Mouse (Mus musculus) cerebellum, adult 2 months (tissue): ENCODE results near the gene Frmd8. TPM values are rescaled to one million over a fixed set of nuclear protein-coding genes. Genes with fewer than 3 reads are reported as not detected.

ENCODE experiments used
- DNase-seq, 2 experiments: peaks; one replicate each; pipeline ENCODE4 v3.0.0; 2021
- H3K27ac ChIP-seq: fragments of 200-500 bp; 2 replicates; pipeline ENCODE4 v1.5.1; 2012; ENCODE audit warnings: low read length, control low read depth, inconsistent platforms; ENCODE audit not compliant: insufficient read depth
- H3K27me3 ChIP-seq: fragments of 200-500 bp; 2 replicates; pipeline ENCODE4 v1.6.1; 2012; ENCODE audit warnings: inconsistent platforms, mild to moderate bottlenecking, low read length, moderate library complexity; ENCODE audit not compliant: control insufficient read depth, insufficient read depth
- H3K4me1 ChIP-seq: fragments of 200-500 bp; 2 replicates; pipeline ENCODE4 v1.6.1; 2011; ENCODE audit warnings: low read length; ENCODE audit not compliant: control insufficient read depth, insufficient read depth
- H3K4me3 ChIP-seq: fragments of 200-500 bp; replicated peaks from 2 replicates; pipeline ENCODE3; 2011; ENCODE audit warnings: mild to moderate bottlenecking, low read depth, low read length, control low read depth; ENCODE audit not compliant: insufficient read depth
- CTCF ChIP-seq: fragments of 200-500 bp; IDR thresholded peaks from 2 replicates; pipeline ENCODE4 v1.5.1; 2011; ENCODE audit warnings: low read depth, mild to moderate bottlenecking, control low read depth, low read length, moderate library complexity, borderline replicate concordance; ENCODE audit not compliant: insufficient read depth
- POLR2A ChIP-seq: fragments of 200-500 bp; IDR thresholded peaks from 2 replicates; pipeline ENCODE4 v1.6.1; 2011; ENCODE audit warnings: low read length, control low read depth, borderline replicate concordance; ENCODE audit not compliant: insufficient read depth
- WGBS: fragments of 180-500 bp; shearing (Covaris S2); methylation state at CpG from one replicate; pipeline ENCODE4 v1.1.7; 2018; 5-methylcytosine and 5-hydroxymethylcytosine counted together
- polyA plus RNA-seq: library from polyadenylated mRNA; depleted of rRNA; stranded (reverse); fragments of >200 nt; gene quantifications from 2 replicates; pipeline ENCODE4 v1.2.3, GENCODE M21; 2012

Frmd8 gene
- polyA plus RNA-seq, 1 experiment = 28.3 TPM

- no peak for TF ChIP-seq POLR2A
- TF ChIP-seq CTCF = no peak
- H3K4me3 ChIP-seq = no peak overlapping the region
- no peak for DNase-seq
- H3K4me1 ChIP-seq = peaks cover 4% of the 10 kb centered on the region; the same call in 1 of the 2 replicates
- H3K27ac ChIP-seq = no peak overlapping the region
- 93% methylated on average over 10 of the region's 10 CpGs for WGBS
- H3K27me3 ChIP-seq = no peaks in the 10 kb centered on the region
Measured at GRCm38 (mm10) chr19:5833287-5834100, 41.6 kb downstream of the Frmd8 start.

GRCm38 (mm10) chr19:5832326-5832725, 42.7 kb downstream of the Frmd8 start:
- 75% methylated on average over 6 of the region's 6 CpGs for WGBS
- peaks cover 4% of the 10 kb centered on the region; the same call in 1 of the 2 replicates for H3K4me1 ChIP-seq

GRCm38 (mm10) chr19:5831958-5832320, 43.1 kb downstream of the Frmd8 start:
- Histone ChIP-seq H3K27ac (no peak overlapping the region), H3K27me3 (no peaks in the 10 kb centered on the region), H3K4me3 (no peak overlapping the region), H3K4me1 (peaks cover 4% of the 10 kb centered on the region; the same call in 1 of the 2 replicates)
- WGBS = 79% methylated on average over 4 of the region's 4 CpGs
- DNase-seq = no peak
- TF ChIP-seq POLR2A (no peak), CTCF (no peak)

More at GRCm38 (mm10) chr19:5832326-5832725, 42.7 kb downstream of the Frmd8 start:
- Histone ChIP-seq H3K27ac (no peak overlapping the region), H3K27me3 (no peaks in the 10 kb centered on the region), H3K4me3 (no peak overlapping the region)
- no peak for DNase-seq
- TF ChIP-seq POLR2A (no peak), CTCF (no peak)

GRCm38 (mm10) chr19:5831224-5831957, 43.7 kb downstream of the Frmd8 start:
- peaks cover 4% of the 10 kb centered on the region; the same call in 1 of the 2 replicates for H3K4me1 ChIP-seq
- no peak overlapping the region for H3K4me3 ChIP-seq
- TF ChIP-seq CTCF (no peak), POLR2A (no peak)
- no peaks in the 10 kb centered on the region for H3K27me3 ChIP-seq
- no peak for DNase-seq
- no peak overlapping the region for H3K27ac ChIP-seq
- WGBS = 77% methylated on average over 11 of the region's 11 CpGs

GRCm38 (mm10) chr19:5830776-5831175, 44.3 kb downstream of the Frmd8 start:
- no peak overlapping the region for H3K27ac ChIP-seq
- H3K4me3 ChIP-seq = no peak overlapping the region
- TF ChIP-seq CTCF = no peak
- TF ChIP-seq POLR2A = no peak
- no peak for DNase-seq
- H3K4me1 ChIP-seq = peaks cover 4% of the 10 kb centered on the region; the same call in 1 of the 2 replicates
- 93% methylated on average over 7 of the region's 7 CpGs for WGBS
- H3K27me3 ChIP-seq = no peaks in the 10 kb centered on the region

GRCm38 (mm10) chr19:5829958-5830615, 45.0 kb downstream of the Frmd8 start:
- DNase-seq = no peak
- TF ChIP-seq POLR2A = no peak
- no peak for TF ChIP-seq CTCF
- Histone ChIP-seq H3K27ac (no peak overlapping the region), H3K27me3 (no peaks in the 10 kb centered on the region), H3K4me1 (peaks cover 7% of the 10 kb centered on the region; the same call in 1 of the 2 replicates), H3K4me3 (no peak overlapping the region)
- 79% methylated on average over 19 of the region's 19 CpGs for WGBS

- WGBS = 89% methylated on average over 7 of the region's 7 CpGs
- no peaks in the 10 kb centered on the region for H3K27me3 ChIP-seq
- TF ChIP-seq CTCF (no peak), POLR2A (no peak)
- H3K27ac ChIP-seq = no peak overlapping the region
- H3K4me3 ChIP-seq = no peak overlapping the region
- no peak for DNase-seq
- H3K4me1 ChIP-seq = peaks cover 19% of the 10 kb centered on the region; the same call in 1 of the 2 replicates
Measured at GRCm38 (mm10) chr19:5828905-5829304, 46.2 kb downstream of the Frmd8 start.
